ENCODE assay signal across 16 mouse cellular contexts in the genomic region with DNA sequence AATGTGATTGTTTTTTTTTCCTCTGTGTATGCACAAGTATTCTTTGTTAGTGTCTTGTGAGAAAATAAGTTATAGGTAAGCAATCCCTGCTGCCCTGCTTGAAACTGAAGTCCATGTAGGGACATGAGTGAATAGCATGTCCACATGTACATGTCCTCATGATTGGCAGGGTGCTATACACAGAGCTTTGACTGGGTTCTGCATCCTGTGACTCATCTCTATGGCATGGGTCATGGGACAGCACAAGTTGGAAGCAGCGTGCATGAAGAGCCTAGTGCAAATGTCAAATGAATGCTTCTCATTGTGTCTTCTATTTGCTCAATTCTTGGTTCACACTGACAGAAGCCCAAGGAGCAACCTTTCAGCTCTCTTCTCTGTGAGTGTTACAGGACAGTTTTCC. TPM values are rescaled to one million over a fixed set of nuclear protein-coding genes. Genes with fewer than 3 reads are reported as not detected.
"Had no signal": no experiment of that assay in that cellular context is flagged by ENCODE, and none has a peak within 500 bp of the region (broad histone marks: within the 10 kb centered on the region; RNA-seq: fewer than 3 reads in every experiment).

No protein-coding gene starts in this region.

- H3K9ac ChIP-seq: liver, embryonic 12.5 days; lung, embryonic 15.5 days had no signal

- DNase-seq: kidney, adult 11 months; kidney, adult 9 months; kidney, postnatal 14 days; left cerebral cortex, postnatal 4 days; lung, postnatal 14 days; right cerebral cortex, adult 18-20 months; thymus, adult 2 months; thymus, postnatal 25 days had no signal

- ATAC-seq: liver, embryonic 12.5 days had no signal

- H3K27me3 ChIP-seq: liver, embryonic 12.5 days; lung, embryonic 15.5 days had no signal

- H3K36me3 ChIP-seq: liver, embryonic 12.5 days; lung, embryonic 15.5 days had no signal

- H3K4me2 ChIP-seq: liver, embryonic 12.5 days; lung, embryonic 15.5 days had no signal

- H3K9me3 ChIP-seq: liver, embryonic 12.5 days; lung, embryonic 15.5 days had no signal

- H3K4me1 ChIP-seq: liver, embryonic 12.5 days; lung, embryonic 15.5 days had no signal

- H3K4me3 ChIP-seq: liver, embryonic 12.5 days; lung, embryonic 15.5 days had no signal

- H3K27ac ChIP-seq: liver, embryonic 12.5 days; lung, embryonic 15.5 days; stomach, postnatal 0 days had no signal

RNA-seq across cellular contexts. Expression of gene E330034G19Rik, which starts 14.1 kb away (rescaled TPM):
- polyA plus RNA-seq: large intestine, adult 2 months; limb, embryonic 14.5 days; liver, embryonic 12.5 days; liver, embryonic 16.5 days; lung, embryonic 15.5 days; neural tube, embryonic 14.5 days; stomach, postnatal 0 days; thymus, adult 2 months; urinary bladder, adult 2 months had no signal
